Mouse (Mus musculus) MEL (cell line): ENCODE measurements around the gene Gm10188.

Source experiments
- CTCF ChIP-seq, 3 experiments: IDR thresholded peaks in 2 of 3; conservative IDR thresholded peaks in 1 of 3; 2 replicates each; pipeline ENCODE4 v1.5.1; 2011 to 2012; ENCODE audit warnings: low read length in 3 of 3, low read depth in 2 of 3, mild to moderate bottlenecking in 2 of 3, improper control_type of control experiment in 1 of 3, inconsistent platforms in 1 of 3, mixed read lengths in 1 of 3, moderate library complexity in 1 of 3; ENCODE audit not compliant: control insufficient read depth in 1 of 3, insufficient read depth in 1 of 3, poor library complexity in 1 of 3, severe bottlenecking in 1 of 3
- ETS1 ChIP-seq: IDR thresholded peaks from 2 replicates; pipeline ENCODE4 v1.6.1; 2012; ENCODE audit warnings: low read depth, mild to moderate bottlenecking, inconsistent platforms, low read length, improper control_type of control experiment, moderate library complexity
- MAFK ChIP-seq: IDR thresholded peaks from 2 replicates; pipeline ENCODE4 v1.6.1; 2011; ENCODE audit warnings: low read depth, mild to moderate bottlenecking, low read length, improper control_type of control experiment, borderline replicate concordance
- MEF2A ChIP-seq: IDR thresholded peaks from 2 replicates; pipeline ENCODE4 v1.6.1; 2014; ENCODE audit warnings: low read depth, mild to moderate bottlenecking, inconsistent platforms, low read length, improper control_type of control experiment; ENCODE audit not compliant: poor library complexity, insufficient replicate concordance, severe bottlenecking; ENCODE audit errors: extremely low read depth
- NRF1 ChIP-seq: IDR thresholded peaks from 2 replicates; pipeline ENCODE4 v1.6.1; 2014; ENCODE audit warnings: low read depth, mild to moderate bottlenecking, inconsistent platforms, low read length, improper control_type of control experiment, moderate library complexity; ENCODE audit not compliant: poor library complexity, insufficient read depth, severe bottlenecking
- POLR2A ChIP-seq, 2 experiments: IDR thresholded peaks; 2 replicates each; pipeline ENCODE4 v1.6.1; 2011 to 2012; ENCODE audit warnings: low read length in 2 of 2, mild to moderate bottlenecking in 2 of 2, control low read depth in 1 of 2, improper control_type of control experiment in 1 of 2, low read depth in 1 of 2, moderate library complexity in 1 of 2; ENCODE audit not compliant: control insufficient read depth in 1 of 2, insufficient read depth in 1 of 2, poor library complexity in 1 of 2
- RAD21 ChIP-seq: IDR thresholded peaks from 2 replicates; pipeline ENCODE4 v1.6.1; 2011; ENCODE audit warnings: mild to moderate bottlenecking, low read depth, low read length, improper control_type of control experiment
- SMC3 ChIP-seq: IDR thresholded peaks from 2 replicates; pipeline ENCODE4 v1.6.1; 2011; ENCODE audit warnings: low read depth, low read length, improper control_type of control experiment

DNA sequence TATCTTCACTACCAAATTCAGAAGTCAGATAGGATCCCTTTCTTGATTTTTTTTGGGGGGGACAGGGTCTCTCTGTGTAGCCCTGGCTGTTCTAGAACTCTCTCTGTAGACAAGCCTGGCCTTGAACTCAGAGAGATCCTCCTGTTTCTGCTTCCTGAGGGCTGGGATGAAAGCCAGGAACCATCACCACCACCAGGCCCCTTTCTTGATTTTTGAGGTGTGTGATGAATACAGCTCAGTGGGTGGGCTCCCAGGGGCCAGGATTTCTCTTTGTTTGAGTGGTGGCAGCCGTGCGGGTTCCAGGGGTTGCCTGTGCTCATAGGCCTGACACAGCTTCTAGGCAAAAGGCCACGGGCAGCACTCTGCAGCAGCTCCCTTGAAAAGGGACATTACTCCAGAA is 41.7 kb upstream of the Gm10188 start:
- TF ChIP-seq MAFK (no peak), CTCF (IDR thresholded peaks at IDR 0.05 in 2 of 3, conservative IDR thresholded peaks at IDR 0.05 in 1 of 3; ENCODE audit: control insufficient read depth in 1 of 3, insufficient read depth in 1 of 3, low read depth in 2 of 3, low read length in 3 of 3, poor library complexity in 1 of 3, severe bottlenecking in 1 of 3) (no peak), MEF2A (no peak), POLR2A (IDR thresholded peaks at IDR 0.05; ENCODE audit: control insufficient read depth in 1 of 2, insufficient read depth in 1 of 2, low read depth in 1 of 2, low read length in 2 of 2, poor library complexity in 1 of 2) (no peak), SMC3 (no peak), ETS1 (no peak), RAD21 (no peak), NRF1 (no peak)
